Mouse (Mus musculus) splenic B cell, adult 2 months (primary cell): ENCODE measurements at regions not wholly inside any gene's neighbourhood (a gene's known extent, or its start where the extent isn't known, plus 50 kb on each side); places are given as distances from the start of the nearest gene placed in this dataset.

Experiments
- DNase-seq: peaks from one replicate; pipeline ENCODE4 v3.0.0-alpha.2; 2011; ENCODE audit warnings: low read depth, low spot score
- H3K27me3 ChIP-seq: 2 replicates; pipeline ENCODE4 v1.6.1; 2012; ENCODE audit warnings: mild to moderate bottlenecking, low read length, moderate library complexity, mixed read lengths; ENCODE audit not compliant: control insufficient read depth, poor library complexity, insufficient read depth, severe bottlenecking
- H3K36me3 ChIP-seq: 2 replicates; pipeline ENCODE4 v1.6.1; 2012; ENCODE audit warnings: mild to moderate bottlenecking, low read length, moderate library complexity, mixed read lengths; ENCODE audit not compliant: control insufficient read depth, poor library complexity, insufficient read depth, severe bottlenecking

DNA sequence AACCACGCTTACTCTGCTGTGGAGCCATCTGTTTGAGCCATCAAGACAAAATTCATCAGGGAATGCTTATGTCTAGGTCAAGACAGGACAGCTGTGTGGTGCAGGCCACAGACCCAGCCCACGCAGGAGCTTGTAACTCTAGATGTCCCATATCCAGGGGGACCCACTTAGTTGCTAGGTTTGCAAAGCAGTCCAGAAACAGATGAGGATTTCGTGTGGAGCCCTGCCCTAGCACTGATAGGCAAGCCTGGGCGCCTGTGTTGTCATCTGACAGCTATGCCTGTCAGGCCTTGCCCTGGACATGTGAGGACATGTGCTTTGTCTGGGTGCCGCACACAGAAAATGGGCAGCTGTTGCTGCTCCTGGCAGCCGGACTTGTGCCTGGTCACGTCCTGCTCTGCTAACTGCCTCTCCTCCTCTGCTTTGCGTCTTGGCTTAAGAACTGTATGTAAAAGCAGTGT is 335.1 kb downstream of the Foxo1 start:
- H3K27me3 ChIP-seq = no peaks in the 10 kb centered on the region
- H3K36me3 ChIP-seq = no peaks in the 10 kb centered on the region
- DNase-seq = no peak

DNA sequence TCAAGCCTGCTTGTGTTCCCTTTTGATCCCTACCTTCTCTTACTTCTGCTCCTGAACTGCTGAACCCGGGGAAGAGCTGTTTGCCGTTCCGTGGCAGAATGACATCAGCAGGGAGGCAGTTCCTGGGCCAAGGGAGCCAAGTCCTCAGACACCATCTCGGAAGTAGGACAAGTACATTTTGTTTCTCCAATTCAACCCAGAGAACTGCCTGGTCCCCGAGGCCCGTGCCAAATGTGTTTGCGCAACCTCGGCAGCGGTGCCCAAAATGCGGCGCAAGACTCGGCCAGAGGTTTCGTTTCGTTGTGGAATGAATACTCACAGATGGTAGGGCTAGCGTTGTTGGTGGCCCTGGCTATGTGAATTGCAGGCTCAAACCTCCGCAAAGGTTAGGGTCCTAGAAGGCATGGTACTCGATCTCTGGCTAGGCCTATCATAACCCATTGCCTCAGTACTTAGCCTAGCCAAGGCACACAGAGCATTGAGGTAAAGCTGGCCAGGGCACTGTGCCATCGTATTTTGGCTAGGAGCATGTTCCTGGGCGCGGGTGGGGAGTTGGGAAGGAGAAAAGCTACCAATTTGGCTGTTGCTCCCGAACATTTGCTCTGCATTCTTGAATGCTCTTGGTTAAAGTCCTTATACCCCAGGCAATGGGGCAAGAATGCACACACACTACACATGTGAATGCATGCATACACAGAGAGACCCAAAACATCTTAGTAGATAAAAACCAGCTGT is 333.0 kb downstream of the Foxo1 start:
- no peaks in the 10 kb centered on the region for H3K27me3 ChIP-seq
- no peaks in the 10 kb centered on the region for H3K36me3 ChIP-seq
- no peak for DNase-seq

DNA sequence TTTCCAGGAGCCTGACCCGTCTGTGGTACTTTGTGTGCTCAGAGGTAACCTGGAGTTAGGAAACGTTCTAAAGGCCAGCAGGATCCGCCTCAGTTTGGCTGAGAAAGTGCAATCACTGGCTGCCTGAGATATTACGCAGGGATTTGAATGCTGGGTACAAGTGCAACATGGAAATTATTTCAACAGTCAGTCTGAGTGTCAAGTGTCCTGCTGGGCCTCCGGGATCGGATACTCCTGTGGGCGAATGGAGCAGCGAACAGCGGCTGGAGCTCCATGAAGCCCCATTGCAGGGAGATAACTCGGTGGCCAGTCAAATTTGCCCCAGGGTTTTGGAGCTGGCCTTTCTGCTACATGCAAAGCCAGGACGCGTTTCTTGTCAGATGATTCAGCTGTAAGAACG is 332.4 kb downstream of the Foxo1 start:
- Histone ChIP-seq H3K36me3 (no peaks in the 10 kb centered on the region), H3K27me3 (no peaks in the 10 kb centered on the region)
- no peak for DNase-seq

DNA sequence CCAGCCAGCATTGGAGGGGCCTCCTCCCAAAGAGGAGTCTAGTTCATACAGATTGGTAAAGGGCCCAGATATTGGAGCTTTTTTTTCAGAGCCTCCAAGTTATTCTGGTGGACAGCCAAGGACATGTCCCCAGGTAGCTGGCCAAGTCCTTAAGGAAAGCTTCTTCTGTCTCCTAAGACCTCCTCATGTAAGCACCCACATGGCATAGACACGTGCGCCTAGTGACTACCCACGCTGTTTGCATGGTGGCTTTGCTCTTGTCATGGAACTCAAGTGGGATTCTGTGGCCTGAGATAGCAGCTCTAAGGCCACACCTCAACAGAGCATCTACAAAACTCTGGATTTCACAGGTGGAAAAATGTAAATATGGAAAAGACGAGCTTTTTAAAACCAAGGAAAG is 332.0 kb downstream of the Foxo1 start:
- Histone ChIP-seq H3K27me3 (no peaks in the 10 kb centered on the region), H3K36me3 (no peaks in the 10 kb centered on the region)
- no peak for DNase-seq

DNA sequence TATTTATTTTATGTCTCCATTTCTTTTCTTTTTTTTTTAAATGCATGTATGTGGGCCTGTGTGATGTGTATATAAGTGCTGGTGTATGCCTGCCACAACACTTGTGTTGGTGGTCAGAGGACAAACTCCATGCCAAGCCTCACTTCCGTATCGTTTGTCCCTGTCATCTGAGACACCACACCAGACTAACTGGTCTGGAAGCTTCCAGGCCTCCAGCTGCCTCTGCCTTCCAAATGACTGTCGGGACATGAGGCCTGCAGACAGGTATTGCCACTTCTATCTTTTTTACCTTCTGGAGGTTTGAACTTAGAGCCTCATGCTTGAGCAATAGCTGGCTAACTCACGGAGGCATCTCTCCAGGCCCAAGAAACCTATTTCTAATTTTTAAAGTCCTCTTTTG is 318.3 kb downstream of the Foxo1 start:
- no peak for DNase-seq
- Histone ChIP-seq H3K27me3 (no peaks in the 10 kb centered on the region), H3K36me3 (no peaks in the 10 kb centered on the region)

DNA sequence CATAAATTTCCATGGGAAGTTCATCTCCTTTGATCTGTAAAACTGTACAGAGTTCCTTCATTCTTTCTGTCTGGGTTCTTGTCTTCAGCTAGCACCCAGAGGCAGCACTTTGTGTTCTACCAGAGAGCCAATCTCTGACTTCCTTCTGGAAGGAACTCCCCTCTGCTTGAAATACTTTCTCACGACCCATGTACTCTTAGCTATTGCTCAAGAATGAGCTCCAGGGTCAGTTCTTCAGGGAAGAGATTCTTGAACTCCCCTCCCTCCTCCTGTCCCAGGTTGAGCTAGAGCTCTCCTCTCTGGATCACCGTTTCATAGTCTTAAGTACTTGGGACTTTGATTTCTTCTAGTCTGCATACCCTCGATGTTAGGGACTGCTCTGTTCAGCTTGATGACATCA is 311.8 kb downstream of the Foxo1 start:
- no peak for DNase-seq
- H3K27me3 ChIP-seq = no peaks in the 10 kb centered on the region
- H3K36me3 ChIP-seq = no peaks in the 10 kb centered on the region

DNA sequence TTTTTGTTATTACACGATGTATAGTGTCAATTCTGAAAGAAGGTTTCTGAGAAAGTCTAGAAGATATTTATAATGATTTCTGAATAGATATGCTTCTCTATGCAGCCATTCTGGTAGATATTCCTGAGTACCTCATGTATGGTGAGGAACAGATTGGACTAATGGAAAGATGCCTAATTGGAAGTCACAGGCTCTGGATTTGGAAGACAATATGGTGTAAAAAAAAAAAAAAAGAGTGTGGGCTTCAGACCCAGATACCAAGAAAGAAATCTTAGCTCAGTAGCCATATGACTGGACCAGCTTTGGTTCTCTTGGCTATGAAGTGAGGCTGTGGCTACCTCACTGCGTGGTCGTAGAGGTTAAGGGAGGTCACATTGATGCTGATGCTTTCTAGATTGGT is 311.0 kb downstream of the Foxo1 start:
- no peaks in the 10 kb centered on the region for H3K27me3 ChIP-seq
- DNase-seq = no peak
- H3K36me3 ChIP-seq = no peaks in the 10 kb centered on the region

DNA sequence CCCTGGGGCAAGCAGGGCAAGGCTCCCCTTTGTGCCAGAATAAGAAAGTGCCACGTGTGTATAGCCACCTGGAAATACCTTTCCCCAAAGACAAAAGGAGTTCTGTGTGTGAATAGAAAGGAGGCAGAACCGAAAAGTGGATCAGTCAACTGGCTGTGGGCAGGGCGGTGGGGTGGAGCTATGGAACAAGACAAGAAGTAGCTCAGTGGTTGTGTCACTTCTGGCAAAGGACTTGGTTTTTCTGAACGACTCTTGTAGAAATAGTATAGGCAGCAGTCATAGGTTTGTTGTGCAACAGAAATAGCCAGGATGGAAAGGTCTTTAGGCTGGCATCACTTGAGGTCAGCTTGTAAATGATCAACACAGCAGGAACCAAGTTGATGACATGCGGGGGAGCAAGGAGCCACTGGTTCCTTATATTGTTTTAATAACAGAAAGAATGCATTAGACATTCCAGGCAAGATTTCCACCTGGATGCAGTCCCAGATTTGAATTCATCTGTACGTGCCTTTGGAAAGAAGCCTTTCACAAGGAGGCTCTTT is 308.6 kb downstream of the Foxo1 start:
- Histone ChIP-seq H3K36me3 (no peaks in the 10 kb centered on the region), H3K27me3 (no peaks in the 10 kb centered on the region)
- no peak for DNase-seq

DNA sequence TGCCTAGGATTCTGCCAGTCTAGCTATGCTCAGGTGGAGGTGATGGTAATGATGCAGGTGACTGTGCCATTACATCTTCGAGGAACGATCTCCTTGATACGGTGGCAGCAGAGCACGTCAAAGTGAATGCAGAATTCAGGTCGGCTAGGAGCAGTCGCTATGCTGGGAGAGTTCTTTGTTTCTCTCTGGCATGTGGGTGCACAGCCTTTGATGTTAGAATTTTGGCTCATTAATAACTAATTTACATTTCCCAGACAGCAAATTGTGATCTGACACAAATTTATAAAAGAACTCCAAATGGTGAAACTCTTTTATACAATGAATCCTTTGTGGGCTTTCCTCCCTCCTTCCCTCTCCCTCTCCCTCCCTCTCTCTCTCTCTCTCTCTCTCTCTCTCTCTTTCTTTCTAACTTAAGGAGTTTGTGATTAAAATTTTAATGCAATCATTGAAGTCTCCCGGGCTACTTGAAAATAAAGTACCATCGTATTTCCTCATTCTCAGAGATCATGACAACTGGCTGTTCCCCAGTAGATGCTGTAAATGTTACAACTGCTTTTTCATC is 307.2 kb downstream of the Foxo1 start:
- no peaks in the 10 kb centered on the region for H3K27me3 ChIP-seq
- no peaks in the 10 kb centered on the region for H3K36me3 ChIP-seq
- no peak for DNase-seq

DNA sequence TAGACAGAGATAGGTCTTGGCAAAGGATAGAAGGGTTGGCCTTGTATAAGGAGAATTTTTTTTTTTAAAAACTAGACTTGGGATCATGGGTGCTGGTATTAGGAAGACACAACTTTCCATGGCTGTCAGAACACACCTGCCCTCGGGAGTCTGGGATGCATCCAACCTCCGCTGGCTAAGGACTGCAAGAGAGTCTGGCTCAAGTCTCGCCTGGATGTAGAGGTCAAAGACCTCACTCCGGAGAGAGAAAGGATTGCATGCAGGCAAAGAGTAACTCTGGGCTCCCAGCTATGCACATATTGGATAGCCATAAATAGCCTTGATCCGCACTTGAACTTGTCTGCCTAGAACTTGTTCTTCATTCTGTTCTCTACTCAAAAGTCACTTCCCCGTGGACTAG is 306.2 kb downstream of the Foxo1 start:
- DNase-seq = no peak

DNA sequence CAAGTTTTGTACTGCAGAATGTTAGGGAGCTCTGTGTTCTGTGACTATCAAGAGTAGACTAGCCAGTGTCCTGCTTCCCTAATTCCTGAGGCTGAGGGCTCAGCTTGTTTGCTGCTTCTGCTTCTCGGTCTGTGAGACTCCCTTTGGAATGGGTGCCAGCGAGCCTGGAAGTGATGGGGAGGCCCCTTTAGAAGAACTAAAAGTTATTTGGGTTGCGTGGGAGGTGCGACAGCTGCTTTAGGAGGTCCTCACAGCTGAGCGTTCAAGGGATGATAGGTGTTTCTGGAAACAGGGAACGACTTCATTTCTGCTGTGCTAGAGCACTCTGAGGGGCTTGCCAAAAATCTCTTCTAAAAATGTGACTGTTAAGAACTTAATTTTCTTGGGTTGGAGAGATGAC is 305.7 kb downstream of the Foxo1 start:
- no peak for DNase-seq
- Histone ChIP-seq H3K27me3 (no peaks in the 10 kb centered on the region), H3K36me3 (no peaks in the 10 kb centered on the region)

More for the DNA sequence above, 306.2 kb downstream of the Foxo1 start:
- H3K36me3 ChIP-seq = no peaks in the 10 kb centered on the region
- H3K27me3 ChIP-seq = no peaks in the 10 kb centered on the region

DNA sequence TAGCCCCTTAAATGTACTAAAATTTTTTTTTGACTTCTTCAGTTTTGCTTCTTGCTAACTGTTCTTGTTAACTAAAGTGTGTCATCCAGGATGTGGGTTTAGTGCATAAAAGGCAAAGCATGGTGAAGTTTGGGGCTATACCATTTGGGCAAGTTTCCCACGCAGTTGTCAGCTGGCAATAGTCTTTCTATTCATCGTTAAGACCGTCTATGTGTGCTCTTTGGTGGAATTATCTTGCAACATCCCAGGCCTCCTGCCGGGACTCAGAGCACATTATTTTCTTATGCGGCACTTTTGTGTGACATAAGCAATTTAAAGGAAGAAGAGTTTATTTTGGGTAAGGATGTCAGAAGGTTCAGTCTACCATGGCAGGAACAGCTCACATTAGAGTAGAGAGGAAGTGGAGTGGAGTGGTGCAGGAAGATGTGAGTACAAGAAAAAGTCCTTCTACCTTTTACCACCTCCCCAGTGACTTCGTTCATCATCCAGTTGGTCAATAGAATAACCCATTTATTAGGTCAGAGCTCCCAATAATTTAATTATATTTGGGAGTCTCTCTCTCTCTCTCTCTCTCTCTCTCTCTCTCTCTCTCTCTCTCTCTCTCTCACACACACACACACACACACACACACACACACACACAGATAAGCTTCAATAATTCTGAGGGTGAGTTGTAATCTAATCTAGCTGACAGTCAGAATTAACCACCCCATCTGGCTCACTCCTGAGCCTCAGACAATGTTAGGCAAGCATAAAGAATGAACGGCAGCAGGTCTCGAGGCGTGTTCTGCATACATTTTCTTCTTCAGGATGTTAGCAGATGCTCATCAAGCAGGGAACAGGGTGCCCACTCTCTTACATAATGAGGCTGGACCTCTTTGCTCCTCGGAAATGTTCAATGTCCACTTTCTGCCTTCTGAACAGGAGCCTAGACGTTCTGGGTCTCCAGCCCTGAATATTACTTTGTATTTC is 304.7 kb downstream of the Foxo1 start:
- Histone ChIP-seq H3K27me3 (no peaks in the 10 kb centered on the region), H3K36me3 (no peaks in the 10 kb centered on the region)
- peak; percentile 76 for DNase-seq

DNA sequence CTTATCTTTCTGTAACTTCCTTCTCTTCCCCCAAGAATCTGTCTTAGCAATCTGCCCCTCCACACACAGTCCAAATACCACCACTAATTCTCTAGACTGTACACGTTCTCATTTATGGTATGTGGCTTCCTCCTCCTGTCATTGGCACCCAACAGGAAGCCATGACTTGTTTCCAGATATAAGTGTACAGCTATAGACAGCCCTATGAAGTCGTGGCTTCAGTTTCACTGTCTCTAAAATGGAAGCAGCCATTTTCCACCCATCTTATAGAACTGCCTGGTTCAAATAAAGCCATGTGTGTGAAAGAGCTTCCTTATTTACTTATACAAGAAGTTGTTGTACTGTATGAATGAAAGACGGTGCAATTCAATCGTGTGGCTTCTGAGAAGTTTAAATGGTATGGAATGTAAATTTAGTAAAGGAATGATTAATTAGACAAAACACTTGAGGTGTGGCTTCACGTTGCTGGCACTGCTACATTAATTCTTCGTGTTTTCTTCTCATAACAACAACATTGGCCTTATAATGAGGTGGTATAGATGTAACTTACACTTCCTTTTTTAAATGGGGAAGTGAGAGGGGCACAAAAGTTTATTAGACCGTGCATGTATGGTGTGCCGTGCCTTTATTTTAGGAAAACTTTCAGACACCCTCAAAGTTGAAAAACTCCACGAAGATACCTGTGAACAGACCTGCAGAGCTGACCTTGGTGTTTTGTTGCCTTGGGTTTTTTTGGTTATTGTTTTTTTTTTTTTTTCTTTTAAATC is 299.7 kb downstream of the Foxo1 start:
- peak; percentile 80 for DNase-seq
- Histone ChIP-seq H3K36me3 (no peaks in the 10 kb centered on the region), H3K27me3 (no peaks in the 10 kb centered on the region)

DNA sequence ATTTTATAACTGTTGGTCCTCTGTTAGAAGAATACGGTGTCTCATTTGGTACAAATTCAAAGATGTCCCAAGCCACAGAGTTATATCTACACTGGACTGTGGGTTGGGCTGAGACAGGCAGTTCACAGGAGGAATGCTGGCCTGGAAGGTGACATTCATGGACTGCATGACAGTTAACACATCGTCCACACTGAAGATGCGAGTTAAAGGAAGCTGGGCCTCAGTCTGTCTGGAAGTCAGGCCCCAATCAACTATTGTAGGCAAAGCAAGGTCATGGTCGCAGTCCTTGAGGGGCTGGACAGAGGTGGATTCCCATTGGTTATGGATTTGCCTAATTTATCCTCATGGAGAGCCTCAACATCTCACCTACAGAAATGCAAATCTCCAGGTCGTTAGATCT is 295.5 kb downstream of the Foxo1 start:
- H3K27me3 ChIP-seq = no peaks in the 10 kb centered on the region
- H3K36me3 ChIP-seq = no peaks in the 10 kb centered on the region
- no peak for DNase-seq
